Mouse (Mus musculus): ENCODE results near the gene Bcl3. TPM values are rescaled to one million over a fixed set of nuclear protein-coding genes. Genes with fewer than 3 reads are reported as not detected.

Bcl3 gene
- polyA plus RNA-seq, 1 experiment from 2014 or later: 15.5 TPM

DNA sequence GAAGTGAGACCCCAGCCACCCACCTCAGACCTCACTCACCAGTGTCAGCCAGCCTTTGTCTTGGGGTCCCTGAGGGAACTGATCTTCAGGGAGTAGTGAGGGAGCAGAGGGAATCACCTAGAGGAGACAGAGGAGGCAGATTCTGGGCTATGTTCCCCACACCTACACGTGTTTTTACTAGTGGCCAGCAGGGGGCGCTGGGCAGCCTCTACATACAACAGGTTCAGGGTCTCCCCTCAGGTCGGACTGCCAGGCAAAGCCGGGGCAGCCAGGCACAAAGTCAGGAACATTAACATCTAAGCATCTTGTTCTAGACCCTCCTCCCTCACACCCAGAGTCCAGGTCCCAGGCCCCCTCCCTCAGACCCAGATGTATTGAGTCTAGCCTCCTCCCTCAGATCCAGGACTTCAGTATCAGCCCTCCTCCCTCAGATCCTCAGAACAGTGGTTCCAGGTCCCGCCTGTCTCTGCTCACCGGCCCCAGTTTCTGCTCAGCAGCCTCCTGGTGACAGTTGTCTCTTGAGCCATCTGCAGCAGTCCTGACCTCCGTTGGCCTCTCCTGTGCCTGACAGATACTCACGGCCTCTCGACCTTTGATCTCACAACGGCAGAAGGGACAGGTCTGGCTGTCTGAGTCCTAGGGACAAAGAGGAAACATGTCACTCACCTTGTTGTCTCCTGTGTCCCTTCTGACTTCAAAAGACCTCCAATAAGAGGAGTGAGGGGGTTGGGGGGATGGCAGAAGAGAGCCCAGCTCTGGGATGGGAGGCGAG, 37.6 kb downstream of the Bcl3 start:
- Histone ChIP-seq H3K9ac (ENCODE audit: low read depth, low read length) (no peak overlapping the region), H3K4me2 (ENCODE audit: low read depth, low read length) (no peak overlapping the region), H3K36me3 (ENCODE audit: control insufficient read depth, insufficient read depth, low read length) (0 out of 2 replicates have a peak, but pooled peaks cover 3% of the 10 kb centered on the region), H3K27me3 (replicated peaks; ENCODE audit: control insufficient read depth, insufficient read depth, low read length) (no peaks in the 10 kb centered on the region), H3K4me1 (ENCODE audit: control insufficient read depth, insufficient read depth, low read length) (peaks cover 10% of the 10 kb centered on the region), H3K27ac (ENCODE audit: low read length) (no peak overlapping the region), H3K4me3 (ENCODE audit: low read length) (no peak overlapping the region), H3K9me3 (ENCODE audit: control insufficient read depth, low read length) (peaks cover 4% of the 10 kb centered on the region)
- peak; percentile 43 for ATAC-seq
- 30% methylated on average over 11 of the region's 11 CpGs for WGBS

DNA sequence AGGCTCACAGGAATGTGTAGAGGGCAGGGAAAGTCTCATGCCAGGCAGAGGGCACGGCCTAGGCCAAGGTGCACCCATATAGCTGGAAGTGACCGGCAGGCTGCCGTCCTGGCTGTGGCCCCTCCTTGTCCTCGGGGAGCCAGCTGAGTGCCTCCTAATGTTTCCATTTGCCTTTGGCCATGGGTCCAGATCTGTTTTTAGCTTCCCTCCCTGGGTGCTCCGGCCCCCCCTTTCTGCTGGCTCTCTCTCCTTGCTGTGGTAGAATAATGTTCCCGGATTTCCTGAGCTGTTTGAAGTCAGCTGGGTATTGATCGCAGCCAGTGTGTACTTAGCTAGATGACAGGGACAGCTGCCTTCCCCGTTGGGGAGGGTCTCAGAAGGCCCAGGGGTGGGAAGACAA, 38.9 kb downstream of the Bcl3 start:
- ATAC-seq: no peak
- H3K27ac ChIP-seq (ENCODE audit: low read length): no peak overlapping the region
- peaks cover 10% of the 10 kb centered on the region for H3K4me1 ChIP-seq (ENCODE audit: control insufficient read depth, insufficient read depth, low read length)
- H3K27me3 ChIP-seq (replicated peaks; ENCODE audit: control insufficient read depth, insufficient read depth, low read length): no peaks in the 10 kb centered on the region
- no peak overlapping the region for H3K4me3 ChIP-seq (ENCODE audit: low read length)
- no peak overlapping the region for H3K9ac ChIP-seq (ENCODE audit: low read depth, low read length)
- H3K4me2 ChIP-seq (ENCODE audit: low read depth, low read length): no peak overlapping the region
- H3K9me3 ChIP-seq (ENCODE audit: control insufficient read depth, low read length): peaks cover 7% of the 10 kb centered on the region
- 60% methylated on average over 8 of the region's 8 CpGs for WGBS
- 0 out of 2 replicates have a peak, but pooled peaks cover 3% of the 10 kb centered on the region for H3K36me3 ChIP-seq (ENCODE audit: control insufficient read depth, insufficient read depth, low read length)

DNA sequence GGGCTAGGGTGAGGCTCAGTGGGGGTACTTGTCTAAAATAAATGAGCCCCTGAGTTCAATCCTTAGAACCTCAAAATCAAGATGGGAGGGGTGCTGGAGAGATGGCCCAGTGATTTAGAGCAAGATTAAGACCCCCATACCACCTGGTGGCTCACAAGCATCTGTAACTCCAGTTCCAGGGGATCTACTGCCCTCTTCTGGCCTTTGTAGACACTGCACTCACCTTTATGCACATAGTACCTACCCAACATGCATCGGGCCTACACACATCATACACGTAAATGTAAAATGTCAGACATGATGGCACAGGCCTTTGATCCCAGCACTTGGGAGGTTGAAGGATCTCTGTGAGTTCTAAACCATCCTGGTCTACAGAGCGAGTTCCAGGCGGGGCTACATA, 39.9 kb downstream of the Bcl3 start:
- no peaks in the 10 kb centered on the region for H3K27me3 ChIP-seq (replicated peaks; ENCODE audit: control insufficient read depth, insufficient read depth, low read length)
- WGBS: 91% methylated on average over 4 of the region's 4 CpGs
- no peak overlapping the region for H3K9ac ChIP-seq (ENCODE audit: low read depth, low read length)
- no peak overlapping the region for H3K4me3 ChIP-seq (ENCODE audit: low read length)
- 0 out of 2 replicates have a peak, but pooled peaks cover 3% of the 10 kb centered on the region for H3K36me3 ChIP-seq (ENCODE audit: control insufficient read depth, insufficient read depth, low read length)
- no peak overlapping the region for H3K4me2 ChIP-seq (ENCODE audit: low read depth, low read length)
- H3K9me3 ChIP-seq (ENCODE audit: control insufficient read depth, low read length): peaks cover 7% of the 10 kb centered on the region
- no peak for ATAC-seq
- H3K4me1 ChIP-seq (ENCODE audit: control insufficient read depth, insufficient read depth, low read length): peaks cover 10% of the 10 kb centered on the region
- H3K27ac ChIP-seq (ENCODE audit: low read length): no peak overlapping the region

DNA sequence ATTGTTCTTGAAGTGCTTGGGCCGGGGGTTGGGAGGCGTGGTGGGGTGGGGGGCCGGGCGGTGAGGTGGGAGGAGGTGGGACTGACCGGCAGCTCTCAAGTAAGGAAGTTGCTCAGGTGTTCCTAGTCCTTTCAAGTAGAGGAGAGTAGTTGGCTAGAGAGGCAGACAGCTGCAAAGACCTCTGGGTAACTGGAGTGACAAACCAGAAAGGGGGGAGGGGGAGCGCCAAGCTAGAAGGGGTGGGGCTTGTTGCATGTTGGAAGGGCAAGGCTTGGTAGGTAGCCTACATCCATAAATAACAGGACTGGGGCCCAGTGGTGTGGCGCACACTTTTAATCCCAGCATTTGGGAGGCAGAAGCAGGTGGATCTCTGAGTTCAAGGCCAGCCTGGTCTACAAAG, 40.8 kb downstream of the Bcl3 start:
- Histone ChIP-seq H3K4me3 (ENCODE audit: low read length) (no peak overlapping the region), H3K27me3 (replicated peaks; ENCODE audit: control insufficient read depth, insufficient read depth, low read length) (no peaks in the 10 kb centered on the region), H3K9me3 (ENCODE audit: control insufficient read depth, low read length) (peaks cover 7% of the 10 kb centered on the region), H3K27ac (ENCODE audit: low read length) (no peak overlapping the region), H3K4me2 (ENCODE audit: low read depth, low read length) (no peak overlapping the region), H3K4me1 (ENCODE audit: control insufficient read depth, insufficient read depth, low read length) (peaks cover 10% of the 10 kb centered on the region), H3K36me3 (ENCODE audit: control insufficient read depth, insufficient read depth, low read length) (0 out of 2 replicates have a peak, but pooled peaks cover 3% of the 10 kb centered on the region), H3K9ac (ENCODE audit: low read depth, low read length) (no peak overlapping the region)
- 92% methylated on average over 7 of the region's 7 CpGs for WGBS
- ATAC-seq: no peak

DNA sequence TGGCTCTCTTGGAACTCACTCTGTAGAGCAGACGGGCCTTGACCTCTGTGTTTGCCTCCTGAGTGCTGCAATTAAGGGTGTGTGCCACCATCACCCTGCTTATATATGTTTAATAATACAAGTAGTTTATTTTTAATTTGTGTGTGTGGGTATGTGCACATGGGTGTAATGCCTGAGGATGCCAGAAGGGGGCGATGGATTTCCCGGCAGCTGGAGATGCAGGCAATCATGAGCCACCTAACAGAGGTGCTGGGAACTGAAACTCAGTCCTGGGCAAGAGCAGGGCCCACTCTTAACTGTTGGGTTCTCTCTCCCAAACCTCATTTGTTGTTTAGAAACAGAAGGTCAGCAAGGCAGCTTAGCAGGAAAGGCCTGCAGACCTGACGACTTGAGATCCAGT, 42.7 kb downstream of the Bcl3 start:
- ATAC-seq: no peak
- Histone ChIP-seq H3K27ac (ENCODE audit: low read length) (no peak overlapping the region), H3K9me3 (ENCODE audit: control insufficient read depth, low read length) (peaks cover 7% of the 10 kb centered on the region), H3K4me2 (ENCODE audit: low read depth, low read length) (no peak overlapping the region), H3K9ac (ENCODE audit: low read depth, low read length) (no peak overlapping the region), H3K4me1 (ENCODE audit: control insufficient read depth, insufficient read depth, low read length) (peaks cover 1% of the 10 kb centered on the region), H3K36me3 (ENCODE audit: control insufficient read depth, insufficient read depth, low read length) (0 out of 2 replicates have a peak, but pooled peaks cover 3% of the 10 kb centered on the region), H3K27me3 (replicated peaks; ENCODE audit: control insufficient read depth, insufficient read depth, low read length) (no peaks in the 10 kb centered on the region), H3K4me3 (ENCODE audit: low read length) (no peak overlapping the region)
- WGBS: 80% methylated on average over 4 of the region's 4 CpGs

DNA sequence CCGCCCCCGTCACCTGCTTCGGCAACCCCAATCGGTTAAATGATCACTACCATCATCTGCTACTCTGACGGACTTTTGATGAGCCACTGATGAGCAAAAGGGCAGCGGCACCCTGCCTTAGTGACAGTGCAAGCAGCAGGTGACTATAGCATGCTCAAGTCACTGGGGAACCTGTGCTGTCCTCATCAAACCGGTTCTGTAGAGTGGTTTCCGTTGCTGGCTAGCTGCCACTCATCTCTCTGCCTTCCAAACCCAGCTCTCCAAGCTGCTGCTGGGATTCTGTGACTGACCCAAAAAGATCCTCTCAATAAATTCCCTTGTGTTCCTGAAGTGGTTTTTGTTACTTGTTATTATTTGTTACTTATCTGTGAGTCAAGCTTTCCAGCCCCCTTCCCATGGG, 43.9 kb downstream of the Bcl3 start:
- Histone ChIP-seq H3K27me3 (replicated peaks; ENCODE audit: control insufficient read depth, insufficient read depth, low read length) (no peaks in the 10 kb centered on the region), H3K27ac (ENCODE audit: low read length) (no peak overlapping the region), H3K9me3 (ENCODE audit: control insufficient read depth, low read length) (peaks cover 7% of the 10 kb centered on the region), H3K4me3 (ENCODE audit: low read length) (no peak overlapping the region), H3K36me3 (ENCODE audit: control insufficient read depth, insufficient read depth, low read length) (0 out of 2 replicates have a peak, but pooled peaks cover 3% of the 10 kb centered on the region), H3K4me1 (ENCODE audit: control insufficient read depth, insufficient read depth, low read length) (no peaks in the 10 kb centered on the region), H3K4me2 (ENCODE audit: low read depth, low read length) (no peak overlapping the region), H3K9ac (ENCODE audit: low read depth, low read length) (no peak overlapping the region)
- 80% methylated on average over 8 of the region's 8 CpGs for WGBS
- ATAC-seq: no peak

DNA sequence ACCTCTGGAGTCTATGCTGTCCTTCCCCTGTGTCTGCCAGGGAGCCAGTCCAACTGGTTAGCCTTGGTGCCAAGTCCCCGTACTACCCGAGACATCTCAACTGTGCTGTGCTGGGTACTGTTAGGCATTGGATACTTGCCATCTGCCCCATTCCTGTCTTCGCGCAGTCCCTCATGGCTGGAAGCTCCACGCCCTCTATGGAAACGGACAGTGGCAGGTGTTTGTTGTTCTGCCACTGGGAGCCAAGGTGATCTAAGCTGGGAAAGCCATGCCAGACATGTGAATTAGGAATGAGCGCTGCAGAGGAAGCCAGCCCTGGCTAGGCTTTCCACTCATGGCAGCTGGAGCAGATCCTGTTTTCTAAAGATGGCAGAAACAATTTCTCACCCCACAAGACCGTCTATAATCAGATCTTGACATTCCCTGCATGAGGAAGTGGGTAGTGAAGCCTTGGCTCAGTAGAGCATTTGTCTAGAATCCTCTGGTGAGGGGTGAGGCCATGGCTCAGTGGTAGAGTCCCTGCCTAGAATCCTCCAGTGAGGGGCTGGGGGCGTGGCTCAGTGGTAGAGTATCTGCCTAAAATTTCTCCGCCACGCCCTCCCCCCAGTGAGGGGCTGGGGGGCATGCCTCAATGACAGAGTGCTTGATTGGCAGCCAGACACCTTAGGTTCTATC, 45.4 kb downstream of the Bcl3 start:
- no peak for ATAC-seq
- Histone ChIP-seq H3K9ac (ENCODE audit: low read depth, low read length) (no peak overlapping the region), H3K36me3 (ENCODE audit: control insufficient read depth, insufficient read depth, low read length) (0 out of 2 replicates have a peak, but pooled peaks cover 3% of the 10 kb centered on the region), H3K27me3 (replicated peaks; ENCODE audit: control insufficient read depth, insufficient read depth, low read length) (no peaks in the 10 kb centered on the region), H3K4me3 (ENCODE audit: low read length) (no peak overlapping the region), H3K9me3 (ENCODE audit: control insufficient read depth, low read length) (peaks cover 4% of the 10 kb centered on the region), H3K4me2 (ENCODE audit: low read depth, low read length) (no peak overlapping the region), H3K27ac (ENCODE audit: low read length) (no peak overlapping the region), H3K4me1 (ENCODE audit: control insufficient read depth, insufficient read depth, low read length) (no peaks in the 10 kb centered on the region)
- WGBS: 85% methylated on average over 11 of the region's 11 CpGs

DNA sequence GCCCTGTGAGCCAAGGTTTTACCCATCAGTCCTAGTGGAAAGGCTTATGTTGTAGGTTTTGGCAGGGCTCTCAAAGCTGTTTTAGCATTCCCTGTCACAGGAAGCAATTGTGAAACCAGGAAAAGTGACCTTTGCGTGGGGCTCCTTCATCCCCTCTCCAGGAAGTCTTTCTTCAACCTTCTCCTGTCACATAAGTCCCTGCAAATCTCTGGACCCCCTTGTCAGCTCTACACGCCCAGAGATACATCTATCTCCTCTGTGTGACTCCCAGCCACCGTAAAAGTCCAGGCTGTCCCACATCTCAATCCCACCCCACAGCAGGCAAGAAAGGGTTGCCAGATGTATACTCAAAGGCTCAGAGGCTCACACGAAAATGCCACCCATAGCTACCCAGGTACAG, 50.9 kb downstream of the Bcl3 start:
- no peak for ATAC-seq
- Histone ChIP-seq H3K27me3 (replicated peaks; ENCODE audit: control insufficient read depth, insufficient read depth, low read length) (no peaks in the 10 kb centered on the region; the same call in 1 of the 2 replicates), H3K4me2 (ENCODE audit: low read depth, low read length) (no peak overlapping the region), H3K9me3 (ENCODE audit: control insufficient read depth, low read length) (no peaks in the 10 kb centered on the region), H3K4me1 (ENCODE audit: control insufficient read depth, insufficient read depth, low read length) (peaks cover 29% of the 10 kb centered on the region), H3K27ac (ENCODE audit: low read length) (no peak overlapping the region; the same call in 1 of the 2 replicates), H3K9ac (ENCODE audit: low read depth, low read length) (no peak overlapping the region), H3K36me3 (ENCODE audit: control insufficient read depth, insufficient read depth, low read length) (no peaks in the 10 kb centered on the region), H3K4me3 (ENCODE audit: low read length) (no peak overlapping the region)
- WGBS: 61% methylated on average over 4 of the region's 4 CpGs

DNA sequence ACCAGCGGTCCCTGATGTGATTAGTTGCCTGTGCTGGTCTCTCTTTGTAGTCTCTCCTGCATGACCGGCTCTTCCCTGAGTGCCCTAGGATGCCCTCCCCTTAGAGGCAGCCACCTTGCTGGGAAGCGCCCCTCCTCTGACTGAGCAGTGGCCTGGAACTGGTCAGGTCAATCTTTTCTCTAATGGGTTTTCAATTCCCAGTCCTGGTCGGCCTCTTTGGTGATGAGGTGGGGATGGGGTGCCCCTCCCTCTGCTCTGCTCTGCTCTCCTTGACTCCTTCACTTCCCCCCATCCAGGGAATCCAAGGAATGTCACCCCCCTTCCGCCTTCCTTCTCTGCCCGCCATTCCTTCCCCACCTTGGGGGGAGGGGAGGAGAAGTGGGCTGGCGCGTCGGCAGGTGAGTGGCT, 51.6 kb downstream of the Bcl3 start, which contains the start of gene Bcam:
Gene Bcam, minus strand, starts transcription at position 33 of the 408 bp plus-strand sequence.
- H3K4me2 ChIP-seq (ENCODE audit: low read depth, low read length): peak within 1 kb of the TSS; percentile 83
- H3K36me3 ChIP-seq (ENCODE audit: control insufficient read depth, insufficient read depth, low read length): no peaks in the 10 kb centered on the region
- no peaks in the 10 kb centered on the region; the same call in 1 of the 2 replicates for H3K27me3 ChIP-seq (replicated peaks; ENCODE audit: control insufficient read depth, insufficient read depth, low read length)
- H3K9me3 ChIP-seq (ENCODE audit: control insufficient read depth, low read length): no peaks in the 10 kb centered on the region
- H3K27ac ChIP-seq (ENCODE audit: low read length): peak within 1 kb of the TSS; percentile 57
- WGBS: 6% methylated on average over 9 of the region's 9 CpGs
- H3K4me3 ChIP-seq (ENCODE audit: low read length): peak within 1 kb of the TSS; percentile 60
- H3K9ac ChIP-seq (ENCODE audit: low read depth, low read length): peak within 1 kb of the TSS; percentile 75
- ATAC-seq: peak; percentile 41
- H3K4me1 ChIP-seq (ENCODE audit: control insufficient read depth, insufficient read depth, low read length): peaks cover 29% of the 10 kb centered on the region

All from intestine, embryonic 16.5 days (tissue).